Mouse (Mus musculus) B cell, adult 2 months (primary cell): Measurements from ENCODE around the gene Hpn.

Source experiments
- DNase-seq, 2 experiments: peaks; one replicate each; pipeline ENCODE4 v3.0.0; 2022

Gene Hpn

GRCm38 (mm10) chr7:31140302-31140701, 25.2 kb upstream of the Hpn start:
- DNase-seq, result no peak

GRCm38 (mm10) chr7:31139765-31140164, 24.7 kb upstream of the Hpn start:
- DNase-seq, result peak; percentile 80 to 81

- no peak for DNase-seq
These were observed 20.6 kb upstream of the Hpn start for GRCm38 (mm10) chr7:31135717-31136116.

DNA sequence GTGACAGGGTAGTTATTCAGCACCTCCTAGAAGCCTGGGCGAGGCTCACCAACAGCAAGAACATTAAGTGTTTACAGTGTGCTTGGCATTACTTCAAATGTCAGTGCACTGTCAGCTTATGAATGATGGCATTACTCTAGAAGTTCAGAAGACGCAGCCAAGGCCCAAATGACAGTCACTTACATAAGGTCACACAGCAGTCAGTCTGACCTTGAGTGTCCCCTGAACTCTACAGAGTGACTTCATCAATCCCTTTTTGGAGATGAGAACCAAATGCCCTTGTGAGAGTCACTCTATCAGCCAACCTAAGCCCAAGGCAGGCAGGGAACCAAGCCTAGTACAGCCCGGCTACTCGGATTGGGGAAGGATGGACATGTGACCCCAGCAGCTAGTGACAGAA, 16.8 kb upstream of the Hpn start:
- no peak for DNase-seq

DNA sequence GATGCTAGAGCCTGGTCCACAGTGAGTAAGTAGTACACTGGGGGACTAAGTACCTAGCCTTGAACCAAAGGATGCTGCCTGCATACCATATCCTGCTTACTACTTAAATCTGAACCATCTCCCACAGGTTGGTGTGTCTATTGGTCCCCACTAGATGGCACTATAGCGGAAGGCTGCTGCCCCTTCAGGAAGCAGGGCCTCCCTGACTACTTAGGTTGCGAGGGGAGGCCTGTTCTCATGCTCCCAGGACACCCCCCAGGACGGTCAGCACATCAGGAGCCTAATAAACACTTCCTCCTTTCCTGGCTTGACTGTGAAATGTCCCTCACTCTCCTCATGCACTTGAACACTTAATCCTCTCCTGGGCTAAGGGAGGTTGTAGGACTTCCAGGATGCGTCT, 15.8 kb upstream of the Hpn start:
- DNase-seq, result peak; percentile 75

- DNase-seq, result no peak
These were observed 15.1 kb upstream of the Hpn start for GRCm38 (mm10) chr7:31130197-31130596.

- DNase-seq, result no peak
These were observed 13.1 kb upstream of the Hpn start for GRCm38 (mm10) chr7:31128157-31128705.

GRCm38 (mm10) chr7:31126851-31127724, 12.0 kb upstream of the Hpn start, which contains the start of gene Scn1b:
Gene Scn1b, minus strand, starts transcription at chr7:31127003.
- DNase-seq, result no peak

GRCm38 (mm10) chr7:31126211-31126751, 11.2 kb upstream of the Hpn start:
- no peak for DNase-seq

DNA sequence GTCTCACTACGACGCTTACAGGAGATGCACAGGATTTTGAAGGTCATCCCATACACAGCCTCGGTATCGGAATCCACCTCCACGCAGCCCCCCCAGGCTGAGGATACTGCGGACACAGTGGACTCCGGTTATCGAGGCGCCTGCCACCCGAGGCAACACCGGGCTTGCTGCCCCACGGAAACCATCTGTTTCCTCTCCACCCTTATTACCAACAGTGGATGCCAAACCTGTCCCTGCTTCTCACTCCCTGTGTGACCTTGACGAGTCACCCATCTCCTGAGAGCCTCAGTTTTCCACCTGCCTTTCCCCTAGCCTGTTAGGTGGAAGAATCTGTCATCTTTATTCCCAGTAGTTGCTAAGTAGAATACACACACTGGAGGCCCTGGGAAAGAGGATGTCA, 10.0 kb upstream of the Hpn start:
- no peak for DNase-seq

- DNase-seq, result no peak
These were observed 9.3 kb upstream of the Hpn start for GRCm38 (mm10) chr7:31124381-31124780.

- no peak for DNase-seq
These were observed 8.6 kb upstream of the Hpn start for GRCm38 (mm10) chr7:31123697-31124096.

DNA sequence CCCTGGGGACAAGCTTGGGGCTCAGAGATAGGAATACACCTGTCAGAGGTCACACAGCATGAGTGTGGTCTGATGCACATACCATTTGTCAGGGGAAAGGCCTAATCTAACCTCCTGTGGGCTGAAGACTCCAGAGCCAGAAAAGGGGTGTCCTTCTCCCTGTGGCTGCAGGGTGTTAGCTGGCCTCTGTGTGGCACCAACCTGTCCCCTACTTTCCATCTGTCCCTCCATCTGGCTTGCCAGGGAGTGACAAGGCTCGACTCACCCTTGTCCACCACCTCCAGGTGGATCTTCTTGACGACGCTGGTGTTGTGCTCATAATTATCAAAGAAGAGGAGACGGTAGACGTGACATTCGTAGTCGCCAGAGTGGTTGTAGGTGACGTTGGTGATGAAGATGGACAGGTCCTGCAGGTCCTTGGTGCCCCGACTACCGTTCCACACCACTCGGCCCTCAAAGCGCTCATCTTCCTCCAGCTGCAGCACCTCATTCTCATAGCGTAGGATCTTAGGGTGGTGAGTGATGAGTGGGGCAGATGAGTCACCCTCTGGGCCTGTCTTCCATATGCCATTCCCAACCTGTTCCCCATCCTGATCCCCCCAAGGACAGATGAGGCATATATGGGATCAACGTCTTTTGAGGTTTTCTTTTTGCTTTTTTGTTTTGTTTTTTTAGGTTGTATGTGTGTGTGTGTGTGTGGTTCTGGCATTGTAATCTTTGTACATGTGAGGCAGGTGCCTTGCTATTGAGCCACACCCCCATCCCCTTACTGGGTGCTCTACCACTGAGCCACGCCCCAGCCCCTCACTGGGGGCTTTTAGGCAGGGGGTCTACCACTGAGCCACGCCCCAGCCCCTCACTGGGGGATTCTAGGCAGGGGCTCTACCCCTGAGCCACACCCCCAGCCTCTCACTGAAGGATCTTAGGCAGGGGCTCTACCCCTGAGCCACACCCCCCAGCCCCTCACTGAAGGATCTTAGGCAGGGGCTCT, 7.8 kb upstream of the Hpn start:
- no peak for DNase-seq

GRCm38 (mm10) chr7:31119556-31119955, 4.5 kb upstream of the Hpn start:
- DNase-seq, result no peak

GRCm38 (mm10) chr7:31118486-31118885, 3.4 kb upstream of the Hpn start:
- DNase-seq, result no peak

DNA sequence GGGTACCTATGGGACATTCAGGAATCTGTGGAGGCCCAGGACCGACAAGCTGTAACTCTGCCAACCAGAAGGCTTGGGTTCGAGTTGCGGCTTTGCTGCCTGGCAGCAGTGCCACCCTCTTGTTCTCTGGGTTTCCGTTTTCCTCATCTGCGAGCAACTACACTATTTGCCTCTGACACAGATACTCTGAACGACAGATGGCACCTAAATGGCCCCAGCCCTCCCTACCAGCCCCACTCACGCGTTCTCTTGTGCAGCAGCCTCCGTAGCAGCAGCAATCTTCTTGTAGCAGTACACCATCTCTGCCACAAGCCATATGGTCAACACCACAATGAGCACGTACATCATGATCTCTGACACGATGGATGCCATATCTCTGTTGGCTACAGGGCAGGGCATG, 2.4 kb upstream of the Hpn start:
- no peak for DNase-seq

DNA sequence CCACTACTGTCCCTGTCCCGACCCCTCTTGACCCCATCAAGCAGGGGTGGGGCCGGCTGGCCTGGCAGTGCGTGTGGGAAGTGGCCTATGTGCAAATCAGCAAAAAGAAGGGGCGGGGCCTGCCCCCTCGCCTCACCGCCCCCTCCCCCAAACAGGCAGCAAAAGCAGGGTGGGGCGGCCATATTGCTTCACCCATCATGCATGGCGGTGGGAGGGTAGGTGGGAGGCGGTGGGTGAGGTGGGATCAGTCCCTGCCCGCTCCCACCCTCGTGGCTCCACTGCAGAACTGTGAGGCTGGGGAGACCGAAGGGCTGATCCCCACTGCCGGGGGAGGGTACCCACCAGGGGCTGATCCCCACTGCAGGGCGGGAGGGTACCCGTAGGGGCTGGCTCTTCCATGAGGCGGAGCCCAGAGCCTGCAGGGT, 1.6 kb upstream of the Hpn start:
- DNase-seq, result no peak

GRCm38 (mm10) chr7:31115587-31116043, 525 bp upstream of the Hpn start:
- DNase-seq, result no peak

- no peak for DNase-seq
These were observed 444 bp downstream of the Hpn start for GRCm38 (mm10) chr7:31114646-31115045.

- DNase-seq, result no peak
These were observed 1.3 kb downstream of the Hpn start for GRCm38 (mm10) chr7:31113800-31114199.

GRCm38 (mm10) chr7:31112036-31112435, 3.1 kb downstream of the Hpn start:
- DNase-seq, result no peak

DNA sequence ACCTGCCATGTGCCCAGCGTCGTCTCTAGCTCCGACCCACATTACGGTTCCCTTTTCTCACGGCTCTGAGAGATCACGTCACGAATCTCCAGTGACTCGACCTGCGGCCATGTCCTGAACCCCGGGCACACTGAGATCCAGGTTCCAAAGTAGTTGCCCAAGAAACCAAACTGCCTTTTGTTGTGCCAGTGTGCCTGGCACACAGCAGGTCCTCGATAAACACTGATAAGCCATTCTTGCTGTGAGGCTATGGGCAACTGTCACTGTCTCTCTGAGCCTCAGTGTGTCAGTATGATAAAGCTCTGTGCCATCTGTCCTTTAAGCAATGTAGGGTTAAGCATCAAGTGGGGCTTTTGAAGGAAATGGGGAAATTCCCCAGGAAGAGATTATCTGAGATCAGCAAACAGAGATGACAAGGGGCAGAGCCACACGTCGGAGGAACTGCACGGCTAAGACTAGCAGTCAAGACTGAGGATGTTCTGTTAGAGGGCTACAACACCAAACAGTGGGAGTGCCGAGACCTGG, 4.2 kb downstream of the Hpn start:
- peak in 1 of 2 experiments; percentile 20 for DNase-seq

GRCm38 (mm10) chr7:31109796-31110195, 5.3 kb downstream of the Hpn start:
- no peak for DNase-seq
